Mouse (Mus musculus) hindbrain, embryonic 12.5 days (tissue): ENCODE data around the gene Otulin. TPM values are rescaled to one million over a fixed set of nuclear protein-coding genes. Genes with fewer than 3 reads are reported as not detected.

Source experiments
- ATAC-seq: fragments of 200-750 bp; cut with Nextera tagmentation; 2 replicates; pipeline ENCODE4 v1.8.0; 2017; ENCODE audit warnings: moderate TSS enrichment; ENCODE audit not compliant: low FRiP score
- H3K27ac ChIP-seq: fragments of 300-500 bp; sonication (generic); 2 replicates; pipeline ENCODE4 v1.5.1; 2016; ENCODE audit warnings: mild to moderate bottlenecking
- H3K27me3 ChIP-seq: fragments of 300-500 bp; sonication (generic); 2 replicates; pipeline ENCODE4 v1.6.1; 2016; ENCODE audit warnings: mild to moderate bottlenecking
- H3K36me3 ChIP-seq: fragments of 300-500 bp; sonication (generic); 2 replicates; pipeline ENCODE4 v1.6.1; 2016; ENCODE audit warnings: mild to moderate bottlenecking
- H3K4me1 ChIP-seq: fragments of 300-500 bp; sonication (generic); 2 replicates; pipeline ENCODE4 v1.6.1; 2016
- H3K4me2 ChIP-seq: fragments of 300-500 bp; sonication (generic); replicated peaks from 2 replicates; pipeline ENCODE4 v1.6.1; 2016; ENCODE audit warnings: mild to moderate bottlenecking
- H3K4me3 ChIP-seq: fragments of 300-500 bp; sonication (generic); 2 replicates; pipeline ENCODE4 v1.5.1; 2016; ENCODE audit warnings: mild to moderate bottlenecking
- H3K9ac ChIP-seq: fragments of 300-500 bp; sonication (generic); 2 replicates; pipeline ENCODE4 v1.6.1; 2016; ENCODE audit warnings: mild to moderate bottlenecking, moderate library complexity
- H3K9me3 ChIP-seq: fragments of 300-500 bp; sonication (generic); replicated peaks from 2 replicates; pipeline ENCODE4 v1.6.1; 2016; ENCODE audit warnings: mild to moderate bottlenecking
- WGBS: fragments of 180-500 bp; shearing (Covaris S2); methylation state at CpG from one replicate; pipeline ENCODE4 v1.1.7; 2016; 5-methylcytosine and 5-hydroxymethylcytosine counted together
- polyA plus RNA-seq: library from polyadenylated mRNA; unstranded; fragments of >200 nt; fragmentation: Nextera tagmentation; extraction: Ambion mirVana; gene quantifications from 2 replicates; pipeline ENCODE4 v1.2.1, GENCODE M21; 2016

Otulin gene
- polyA plus RNA-seq, 1 experiment from 2014 or later: 29.7 TPM

- Histone ChIP-seq H3K9me3 (no peaks in the 10 kb centered on the region), H3K9ac (no peak overlapping the region), H3K4me3 (no peak overlapping the region), H3K27ac (no peak overlapping the region), H3K4me2 (no peak overlapping the region), H3K4me1 (no peaks in the 10 kb centered on the region), H3K27me3 (no peaks in the 10 kb centered on the region), H3K36me3 (no peaks in the 10 kb centered on the region)
- WGBS: 42% methylated on average over 4 of the region's 4 CpGs
- ATAC-seq: no peak
These were observed 100.5 kb downstream of the Otulin start for GRCm38 (mm10) chr15:27530023-27530422.

- Histone ChIP-seq H3K4me1 (no peaks in the 10 kb centered on the region), H3K9ac (no peak overlapping the region), H3K4me3 (no peak overlapping the region), H3K27me3 (no peaks in the 10 kb centered on the region), H3K36me3 (no peaks in the 10 kb centered on the region), H3K4me2 (no peak overlapping the region), H3K9me3 (no peaks in the 10 kb centered on the region), H3K27ac (no peak overlapping the region)
- WGBS: 89% methylated on average over 4 of the region's 4 CpGs
- ATAC-seq: no peak
These were observed 101.6 kb downstream of the Otulin start for GRCm38 (mm10) chr15:27528896-27529295.

GRCm38 (mm10) chr15:27525233-27526005, 105.1 kb downstream of the Otulin start:
- Histone ChIP-seq H3K27ac (no peak overlapping the region), H3K9me3 (no peaks in the 10 kb centered on the region), H3K36me3 (no peaks in the 10 kb centered on the region), H3K4me1 (no peaks in the 10 kb centered on the region), H3K4me2 (no peak overlapping the region), H3K9ac (no peak overlapping the region), H3K27me3 (no peaks in the 10 kb centered on the region), H3K4me3 (no peak overlapping the region)
- 84% methylated on average over 12 of the region's 12 CpGs for WGBS
- no peak for ATAC-seq

GRCm38 (mm10) chr15:27519857-27520256, 110.6 kb downstream of the Otulin start:
- Histone ChIP-seq H3K4me1 (peaks cover 7% of the 10 kb centered on the region), H3K27ac (no peak overlapping the region), H3K36me3 (no peaks in the 10 kb centered on the region), H3K9ac (no peak overlapping the region), H3K4me2 (no peak overlapping the region), H3K27me3 (no peaks in the 10 kb centered on the region), H3K9me3 (0 out of 2 replicates have a peak, but pooled peaks cover 5% of the 10 kb centered on the region), H3K4me3 (no peak overlapping the region)
- WGBS: 96% methylated on average over 7 of the region's 7 CpGs
- ATAC-seq: no peak

GRCm38 (mm10) chr15:27518026-27518425, 112.5 kb downstream of the Otulin start:
- Histone ChIP-seq H3K4me3 (no peak overlapping the region), H3K4me2 (no peak overlapping the region), H3K9ac (no peak overlapping the region), H3K9me3 (0 out of 2 replicates have a peak, but pooled peaks cover 5% of the 10 kb centered on the region), H3K4me1 (peaks cover 13% of the 10 kb centered on the region), H3K27ac (no peak overlapping the region), H3K27me3 (no peaks in the 10 kb centered on the region), H3K36me3 (no peaks in the 10 kb centered on the region)
- no peak for ATAC-seq
- 79% methylated on average over 8 of the region's 8 CpGs for WGBS

- ATAC-seq: no peak
- WGBS: 36% methylated on average over 1 of the region's 1 CpGs
- Histone ChIP-seq H3K4me3 (no peak overlapping the region), H3K9ac (no peak overlapping the region), H3K27me3 (no peaks in the 10 kb centered on the region), H3K27ac (no peak overlapping the region), H3K9me3 (0 out of 2 replicates have a peak, but pooled peaks cover 5% of the 10 kb centered on the region), H3K4me1 (peaks cover 15% of the 10 kb centered on the region), H3K36me3 (no peaks in the 10 kb centered on the region), H3K4me2 (no peak overlapping the region)
These were observed 113.6 kb downstream of the Otulin start for GRCm38 (mm10) chr15:27516927-27517326.

GRCm38 (mm10) chr15:27508982-27509381, 121.5 kb downstream of the Otulin start:
- no peak for ATAC-seq
- no peak overlapping the region for H3K27ac ChIP-seq
- peaks cover 15% of the 10 kb centered on the region for H3K4me1 ChIP-seq
- WGBS: 95% methylated on average over 17 of the region's 17 CpGs
- no peak overlapping the region for H3K9ac ChIP-seq
- no peaks in the 10 kb centered on the region for H3K9me3 ChIP-seq
- no peak overlapping the region for H3K4me3 ChIP-seq
- H3K27me3 ChIP-seq: no peaks in the 10 kb centered on the region
- no peaks in the 10 kb centered on the region for H3K36me3 ChIP-seq
- H3K4me2 ChIP-seq: no peak overlapping the region

GRCm38 (mm10) chr15:27508169-27508568, 122.3 kb downstream of the Otulin start:
- Histone ChIP-seq H3K36me3 (no peaks in the 10 kb centered on the region), H3K4me1 (peaks cover 16% of the 10 kb centered on the region), H3K27ac (no peak overlapping the region), H3K9me3 (no peaks in the 10 kb centered on the region), H3K4me2 (no peak overlapping the region), H3K27me3 (no peaks in the 10 kb centered on the region), H3K4me3 (no peak overlapping the region), H3K9ac (no peak overlapping the region)
- 92% methylated on average over 7 of the region's 7 CpGs for WGBS
- ATAC-seq: no peak

GRCm38 (mm10) chr15:27506893-27507596, 123.4 kb downstream of the Otulin start:
- no peak for ATAC-seq
- Histone ChIP-seq H3K27ac (no peak overlapping the region), H3K4me1 (peaks cover 21% of the 10 kb centered on the region), H3K9me3 (no peaks in the 10 kb centered on the region), H3K4me3 (no peak overlapping the region), H3K27me3 (no peaks in the 10 kb centered on the region), H3K36me3 (no peaks in the 10 kb centered on the region), H3K9ac (no peak overlapping the region), H3K4me2 (no peak overlapping the region)
- 91% methylated on average over 15 of the region's 15 CpGs for WGBS

- Histone ChIP-seq H3K9ac (no peak overlapping the region), H3K36me3 (no peaks in the 10 kb centered on the region), H3K4me3 (no peak overlapping the region), H3K4me2 (no peak overlapping the region), H3K4me1 (peaks cover 21% of the 10 kb centered on the region), H3K9me3 (no peaks in the 10 kb centered on the region), H3K27me3 (no peaks in the 10 kb centered on the region), H3K27ac (no peak overlapping the region)
- no peak for ATAC-seq
- 60% methylated on average over 5 of the region's 5 CpGs for WGBS
These were observed 124.2 kb downstream of the Otulin start for GRCm38 (mm10) chr15:27506127-27506886.

GRCm38 (mm10) chr15:27503801-27504730, 126.4 kb downstream of the Otulin start:
- no peaks in the 10 kb centered on the region for H3K27me3 ChIP-seq
- H3K36me3 ChIP-seq: no peaks in the 10 kb centered on the region
- 0 out of 2 replicates have a peak overlapping the region, but pooled peaks have one; percentile 17 for H3K27ac ChIP-seq
- 73% methylated on average over 20 of the region's 20 CpGs for WGBS
- no peak overlapping the region for H3K9ac ChIP-seq
- H3K4me2 ChIP-seq: no peak overlapping the region
- peaks cover 21% of the 10 kb centered on the region for H3K4me1 ChIP-seq
- no peak for ATAC-seq
- no peak overlapping the region for H3K4me3 ChIP-seq
- H3K9me3 ChIP-seq: no peaks in the 10 kb centered on the region
